Mouse (Mus musculus): Measurements from ENCODE around the gene BC030499. TPM values are rescaled to one million over a fixed set of nuclear protein-coding genes. Genes with fewer than 3 reads are reported as not detected.

Gene BC030499
- polyA plus RNA-seq (2014; fragmentation: Illumina TruSeq; extraction: RNeasy Lipid Tissue Mini Kit (QIAGEN cat#74804); ENCODE audit: low read depth, low replicate concordance), result 0.20 TPM

DNA sequence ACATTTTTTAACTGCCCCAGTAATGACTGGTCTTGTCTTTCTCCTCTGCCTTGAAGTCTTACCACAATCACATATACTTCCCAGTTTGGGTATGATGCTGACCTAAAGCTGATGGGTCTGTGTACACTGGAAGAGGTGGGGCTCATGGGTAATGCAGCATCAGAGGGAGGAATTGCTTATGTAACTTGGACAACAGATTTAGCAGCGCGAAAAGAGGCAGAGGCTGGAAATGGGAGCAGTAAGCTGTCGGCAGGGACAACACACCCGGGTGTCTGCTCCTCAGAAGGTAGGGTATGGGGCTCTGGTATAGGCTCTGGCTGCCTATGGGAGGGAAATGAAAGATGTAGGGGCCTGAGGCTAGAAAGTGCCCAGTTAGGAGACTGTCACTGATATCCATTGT lies at the start of gene BC030499:
Gene BC030499 (plus strand): TSS at position 188 of the 400 bp plus-strand sequence.

DNA sequence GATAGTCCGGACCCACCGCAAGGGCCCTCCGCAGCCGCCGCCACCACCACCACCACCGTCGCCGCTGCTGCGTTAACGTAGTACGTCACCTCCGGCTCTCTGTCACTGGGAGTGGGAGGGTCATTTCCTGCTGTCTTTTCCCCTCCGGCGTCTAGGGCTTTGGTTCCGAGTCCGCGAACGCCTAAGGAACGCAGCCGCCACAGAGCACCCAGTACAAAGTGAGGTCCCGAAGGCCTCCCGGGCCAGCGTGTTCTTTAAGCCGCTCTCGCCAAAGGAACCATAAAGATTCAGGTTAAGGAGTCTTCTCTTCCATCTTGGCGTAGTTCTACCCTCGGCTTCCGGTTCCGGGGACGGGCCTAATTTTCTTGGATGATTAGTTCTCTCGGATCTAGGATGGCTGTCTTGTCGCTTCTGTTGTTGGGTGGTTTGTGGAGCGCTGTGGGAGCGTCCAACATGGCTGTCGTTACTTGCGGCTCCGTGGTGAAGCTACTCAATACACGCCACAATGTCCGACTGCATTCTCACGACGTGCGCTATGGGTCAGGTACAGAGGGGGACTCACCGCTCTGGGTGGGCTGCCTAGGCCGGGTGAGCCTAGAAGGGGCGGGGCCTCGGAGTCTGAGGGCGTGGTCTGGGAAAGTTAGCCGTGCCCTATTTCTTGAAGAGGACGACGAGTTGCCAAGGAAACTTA lies 44.9 kb upstream of the BC030499 start, which contains the start of the genes Sdf2 and Supt6:
Gene Sdf2 (plus strand): TSS at position 120 of the 691 bp plus-strand sequence.
Gene Supt6 (minus strand): TSS at position 361 of the 691 bp plus-strand sequence.

DNA sequence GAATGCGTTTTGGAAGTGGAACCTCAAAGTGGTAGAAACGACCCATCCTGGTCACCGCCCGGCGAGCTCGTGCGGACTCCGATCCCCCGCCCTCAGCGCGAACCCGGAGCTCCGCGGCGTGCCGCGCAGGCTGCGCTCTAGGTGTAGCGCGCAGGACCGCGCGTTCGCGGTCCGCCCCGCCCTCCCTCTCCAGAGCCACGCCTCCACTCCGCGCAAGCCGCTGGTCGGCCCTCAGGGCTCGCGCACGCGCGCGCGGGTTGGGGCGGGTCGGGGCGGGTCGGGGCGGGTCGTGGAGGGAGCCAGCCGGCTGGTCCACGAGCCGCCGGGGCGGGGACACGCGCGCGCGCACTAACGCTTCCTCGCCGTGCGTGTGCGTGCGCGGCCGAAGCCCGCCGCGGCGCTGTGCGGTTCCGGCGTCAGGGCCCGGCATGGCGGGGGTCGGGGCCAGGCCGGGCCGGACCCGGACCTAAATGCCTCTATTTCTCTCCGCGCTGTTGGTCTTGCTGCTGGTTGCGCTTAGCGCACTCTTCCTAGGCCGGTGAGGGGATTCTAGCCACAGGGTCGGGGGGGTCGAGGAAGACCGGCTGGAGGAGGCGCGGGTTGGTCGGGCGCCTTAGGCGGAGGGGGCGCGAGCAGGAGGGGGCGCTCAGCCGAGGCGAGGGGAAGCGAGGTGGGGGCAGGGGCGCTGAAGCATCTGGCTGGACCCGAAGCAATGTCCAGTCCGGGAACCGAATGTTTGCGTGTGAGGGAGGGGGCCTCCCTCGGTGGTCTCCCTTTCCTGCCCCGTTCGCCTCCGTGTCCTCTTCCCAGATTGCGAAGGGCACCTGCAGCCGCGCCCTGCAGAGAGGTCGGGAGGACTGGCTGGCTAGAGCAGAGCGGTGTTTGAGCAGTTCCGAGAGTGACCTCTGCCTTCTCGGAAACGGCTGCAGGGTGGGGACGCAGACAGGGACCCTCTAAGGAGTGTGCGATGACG lies 29.0 kb upstream of the BC030499 start, which contains the start of gene 2610507B11Rik:
Gene 2610507B11Rik (plus strand): TSS at position 373 of the 973 bp plus-strand sequence.

DNA sequence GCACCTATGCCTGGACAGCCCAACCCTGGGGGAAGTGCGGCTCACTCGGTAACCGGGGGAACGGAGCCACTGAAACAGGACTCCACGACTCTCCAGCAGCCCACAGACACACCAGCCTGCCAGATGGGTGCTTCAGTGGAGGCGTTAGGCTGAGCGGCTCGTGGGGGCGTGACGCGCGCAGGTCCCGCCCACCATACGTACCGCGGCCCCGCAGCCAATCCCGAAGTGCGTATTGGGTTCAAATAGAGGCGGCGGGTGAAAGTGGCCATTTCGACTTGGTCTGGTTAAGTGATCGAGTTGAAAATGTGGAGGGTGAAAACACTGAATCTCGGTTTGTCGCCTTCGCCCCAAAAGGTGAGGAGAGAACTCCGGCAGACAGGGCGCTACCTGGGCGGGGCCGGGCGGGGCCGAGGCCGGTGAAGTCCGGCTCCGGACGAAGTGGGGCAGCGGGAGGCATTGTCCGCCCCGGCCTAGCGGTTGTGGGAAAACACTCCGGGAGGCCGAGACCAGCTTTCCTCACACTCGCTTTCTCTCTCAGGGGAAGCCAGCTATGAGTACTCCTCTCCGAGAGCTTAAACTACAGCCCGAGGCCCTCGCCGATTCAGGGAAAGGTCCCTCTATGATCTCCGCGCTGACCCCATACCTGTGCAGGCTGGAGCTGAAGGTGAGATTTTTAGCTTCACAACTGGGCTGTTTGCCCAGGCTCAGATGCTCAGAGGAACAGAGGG lies 10.9 kb downstream of the BC030499 start, which contains the start of gene Spag5:
Gene Spag5 (plus strand): TSS at position 173 of the 728 bp plus-strand sequence.

DNA sequence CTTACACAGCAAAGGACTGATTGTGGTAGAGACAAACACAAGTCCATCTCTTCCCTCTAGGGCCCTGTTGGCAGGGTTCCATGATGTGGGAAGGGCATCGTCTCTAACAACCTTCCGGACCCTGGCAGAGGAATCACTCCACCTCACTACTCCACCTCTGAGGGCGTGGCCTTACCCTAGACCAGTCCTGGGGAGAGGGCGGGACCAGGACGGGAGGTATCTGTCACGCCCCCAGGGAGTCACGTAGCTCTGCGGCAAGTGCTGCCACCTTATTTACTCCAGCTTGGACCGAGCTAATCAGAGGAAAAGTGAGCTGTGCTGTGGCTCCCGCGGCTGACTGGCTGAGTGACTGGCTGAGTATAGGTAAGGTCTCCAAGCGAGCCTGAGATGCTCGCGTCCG lies 32.2 kb downstream of the BC030499 start, which contains the start of gene Aldoc:
Gene Aldoc (plus strand): TSS at position 109 of the 400 bp plus-strand sequence.

DNA sequence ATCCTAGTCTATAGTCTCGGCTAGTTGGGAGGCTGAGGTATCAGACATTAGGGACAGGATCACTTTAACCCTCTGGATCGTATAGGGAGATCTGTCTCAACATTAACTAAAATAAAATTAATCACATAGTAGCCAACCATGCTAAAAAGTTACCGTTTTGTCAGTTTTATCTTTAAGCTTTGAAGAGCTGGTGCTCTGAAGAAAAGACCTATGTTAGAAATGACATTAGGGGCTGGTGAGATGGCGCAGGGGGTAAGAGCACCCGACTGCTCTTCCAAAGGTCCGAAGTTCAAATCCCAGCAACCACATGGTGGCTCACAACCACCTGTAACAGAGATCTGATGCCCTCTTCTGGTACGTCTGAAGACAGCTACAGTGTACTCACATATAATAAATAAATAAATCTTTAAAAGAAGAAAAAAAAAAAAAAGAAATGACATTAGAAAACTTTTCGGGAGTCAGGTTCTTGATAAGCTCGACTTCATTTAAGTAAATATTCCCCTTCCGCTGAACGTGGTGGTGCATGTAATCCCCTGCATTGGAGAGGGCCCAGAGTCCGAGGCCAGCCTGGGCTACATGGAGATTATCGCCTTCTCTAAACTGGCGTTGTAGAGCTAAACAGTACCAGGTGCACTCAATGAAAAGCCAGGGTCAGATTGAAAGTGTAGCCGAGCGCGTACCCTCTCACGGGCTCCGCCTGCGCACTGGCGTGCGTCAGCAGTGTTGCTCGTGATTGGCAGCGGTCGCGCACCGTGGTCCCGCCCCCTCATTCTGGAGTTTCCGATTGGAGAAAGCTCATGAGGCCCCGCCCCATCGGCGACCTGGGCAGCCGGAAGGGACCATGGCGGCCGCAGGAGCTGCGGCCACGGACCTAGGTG lies 37.2 kb downstream of the BC030499 start, which contains the start of gene Pigs:
Gene Pigs (plus strand): TSS at position 782 of the 878 bp plus-strand sequence.

DNA sequence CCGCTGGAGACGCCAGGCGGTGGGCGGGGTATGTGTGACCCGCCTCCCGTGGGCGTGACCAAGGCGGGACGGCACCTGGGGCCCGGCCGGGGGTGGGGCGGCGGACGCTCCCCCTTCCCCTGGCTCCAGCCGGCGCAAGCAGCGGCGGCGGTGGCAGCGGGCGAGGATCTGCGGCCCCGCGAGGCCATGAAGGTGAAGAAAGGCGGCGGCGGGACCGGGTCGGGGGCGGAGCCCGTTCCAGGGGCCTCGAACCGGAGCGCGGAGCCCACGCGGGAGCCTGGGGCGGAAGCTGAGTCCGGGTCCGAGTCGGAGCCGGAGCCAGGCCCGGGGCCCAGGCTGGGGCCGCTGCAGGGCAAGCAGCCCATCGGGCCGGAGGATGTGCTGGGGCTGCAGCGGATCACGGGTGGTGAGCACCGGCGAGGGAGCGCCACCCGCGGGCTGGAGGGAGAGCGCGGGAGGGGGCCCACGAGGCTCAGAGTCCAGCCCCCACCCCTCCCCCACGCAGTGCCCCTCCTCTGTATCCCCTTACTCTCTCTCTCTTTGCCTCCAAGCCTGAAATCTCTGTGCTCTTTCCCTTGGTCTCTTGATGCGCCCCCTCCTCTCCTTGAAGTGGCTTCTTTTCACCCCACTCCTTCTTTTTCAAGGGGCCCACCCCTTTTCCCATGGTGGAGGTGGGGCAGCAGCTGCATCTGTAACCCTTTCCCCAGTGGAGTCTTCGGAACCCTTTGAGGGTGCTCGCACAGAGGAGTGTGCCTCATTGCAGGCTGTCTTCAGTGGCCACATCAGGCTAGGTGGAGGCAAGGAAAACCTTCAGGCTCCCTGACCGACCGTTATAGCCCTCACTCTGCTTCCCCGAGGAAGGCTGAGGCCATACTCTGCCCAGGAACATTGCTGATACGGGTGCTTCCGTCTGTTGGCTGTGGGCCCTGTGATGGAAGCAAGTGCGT lies 53.0 kb downstream of the BC030499 start, which contains the start of gene Unc119:
Gene Unc119 (plus strand): TSS at position 102 of the 947 bp plus-strand sequence.

Other genes starting within 250 kb of the BC030499 start
- 5.8 TPM for gene Eral1, start 210.5 kb upstream of the BC030499 start, polyA plus RNA-seq (2014; fragmentation: Illumina TruSeq; extraction: RNeasy Lipid Tissue Mini Kit (QIAGEN cat#74804); ENCODE audit: low read depth, low replicate concordance)
- gene Fam222b, start 196.2 kb upstream of the BC030499 start, polyA plus RNA-seq (2014; fragmentation: Illumina TruSeq; extraction: RNeasy Lipid Tissue Mini Kit (QIAGEN cat#74804); ENCODE audit: low read depth, low replicate concordance), result 6.8 TPM
- gene Traf4, start 125.3 kb upstream of the BC030499 start, polyA plus RNA-seq (2014; fragmentation: Illumina TruSeq; extraction: RNeasy Lipid Tissue Mini Kit (QIAGEN cat#74804); ENCODE audit: low read depth, low replicate concordance), result 3.2 TPM
- gene Nek8, start 114.2 kb upstream of the BC030499 start, polyA plus RNA-seq (2014; fragmentation: Illumina TruSeq; extraction: RNeasy Lipid Tissue Mini Kit (QIAGEN cat#74804); ENCODE audit: low read depth, low replicate concordance), result 4.6 TPM
- 48.9 TPM for gene Tlcd1, start 114.1 kb upstream of the BC030499 start, polyA plus RNA-seq (2014; fragmentation: Illumina TruSeq; extraction: RNeasy Lipid Tissue Mini Kit (QIAGEN cat#74804); ENCODE audit: low read depth, low replicate concordance)
- gene Rpl23a, start 107.3 kb upstream of the BC030499 start, polyA plus RNA-seq (2014; fragmentation: Illumina TruSeq; extraction: RNeasy Lipid Tissue Mini Kit (QIAGEN cat#74804); ENCODE audit: low read depth, low replicate concordance), result 600 TPM
- 13.5 TPM for gene Rab34, start 102.4 kb upstream of the BC030499 start, polyA plus RNA-seq (2014; fragmentation: Illumina TruSeq; extraction: RNeasy Lipid Tissue Mini Kit (QIAGEN cat#74804); ENCODE audit: low read depth, low replicate concordance)
- 6.3 TPM for gene Proca1, start 97.4 kb upstream of the BC030499 start, polyA plus RNA-seq (2014; fragmentation: Illumina TruSeq; extraction: RNeasy Lipid Tissue Mini Kit (QIAGEN cat#74804); ENCODE audit: low read depth, low replicate concordance)
- gene Sdf2, start 45.1 kb upstream of the BC030499 start, polyA plus RNA-seq (2014; fragmentation: Illumina TruSeq; extraction: RNeasy Lipid Tissue Mini Kit (QIAGEN cat#74804); ENCODE audit: low read depth, low replicate concordance), result 39.1 TPM
- gene Supt6, start 44.9 kb upstream of the BC030499 start, polyA plus RNA-seq (2014; fragmentation: Illumina TruSeq; extraction: RNeasy Lipid Tissue Mini Kit (QIAGEN cat#74804); ENCODE audit: low read depth, low replicate concordance), result 12.9 TPM
- 96.7 TPM for gene 2610507B11Rik, start 29.1 kb upstream of the BC030499 start, polyA plus RNA-seq (2014; fragmentation: Illumina TruSeq; extraction: RNeasy Lipid Tissue Mini Kit (QIAGEN cat#74804); ENCODE audit: low read depth, low replicate concordance)
- gene Spag5, start 10.7 kb downstream of the BC030499 start, polyA plus RNA-seq (2014; fragmentation: Illumina TruSeq; extraction: RNeasy Lipid Tissue Mini Kit (QIAGEN cat#74804); ENCODE audit: low read depth, low replicate concordance), result 5.3 TPM
- 13.5 TPM for gene Aldoc, start 32.1 kb downstream of the BC030499 start, polyA plus RNA-seq (2014; fragmentation: Illumina TruSeq; extraction: RNeasy Lipid Tissue Mini Kit (QIAGEN cat#74804); ENCODE audit: low read depth, low replicate concordance)
- gene Pigs, start 37.6 kb downstream of the BC030499 start, polyA plus RNA-seq (2014; fragmentation: Illumina TruSeq; extraction: RNeasy Lipid Tissue Mini Kit (QIAGEN cat#74804); ENCODE audit: low read depth, low replicate concordance), result 2.7 TPM
- 0.49 TPM for gene Unc119, start 52.6 kb downstream of the BC030499 start, polyA plus RNA-seq (2014; fragmentation: Illumina TruSeq; extraction: RNeasy Lipid Tissue Mini Kit (QIAGEN cat#74804); ENCODE audit: low read depth, low replicate concordance)
- gene Foxn1, start 95.7 kb downstream of the BC030499 start, polyA plus RNA-seq (2014; fragmentation: Illumina TruSeq; extraction: RNeasy Lipid Tissue Mini Kit (QIAGEN cat#74804); ENCODE audit: low read depth, low replicate concordance), result not detected
- 7.2 TPM for gene Slc13a2, start 131.4 kb downstream of the BC030499 start, polyA plus RNA-seq (2014; fragmentation: Illumina TruSeq; extraction: RNeasy Lipid Tissue Mini Kit (QIAGEN cat#74804); ENCODE audit: low read depth, low replicate concordance)
- 1.6 TPM for gene Slc46a1, start 174.9 kb downstream of the BC030499 start, polyA plus RNA-seq (2014; fragmentation: Illumina TruSeq; extraction: RNeasy Lipid Tissue Mini Kit (QIAGEN cat#74804); ENCODE audit: low read depth, low replicate concordance)
- not detected for gene Sarm1, start 206.9 kb downstream of the BC030499 start, polyA plus RNA-seq (2014; fragmentation: Illumina TruSeq; extraction: RNeasy Lipid Tissue Mini Kit (QIAGEN cat#74804); ENCODE audit: low read depth, low replicate concordance)
- gene Vtn, start 208.2 kb downstream of the BC030499 start, polyA plus RNA-seq (2014; fragmentation: Illumina TruSeq; extraction: RNeasy Lipid Tissue Mini Kit (QIAGEN cat#74804); ENCODE audit: low read depth, low replicate concordance), result not detected
- not detected for gene Sebox, start 212.6 kb downstream of the BC030499 start, polyA plus RNA-seq (2014; fragmentation: Illumina TruSeq; extraction: RNeasy Lipid Tissue Mini Kit (QIAGEN cat#74804); ENCODE audit: low read depth, low replicate concordance)
- gene Tmem199, start 221.3 kb downstream of the BC030499 start, polyA plus RNA-seq (2014; fragmentation: Illumina TruSeq; extraction: RNeasy Lipid Tissue Mini Kit (QIAGEN cat#74804); ENCODE audit: low read depth, low replicate concordance), result 28.8 TPM
- 17.7 TPM for gene Poldip2, start 221.4 kb downstream of the BC030499 start, polyA plus RNA-seq (2014; fragmentation: Illumina TruSeq; extraction: RNeasy Lipid Tissue Mini Kit (QIAGEN cat#74804); ENCODE audit: low read depth, low replicate concordance)
- 25.3 TPM for gene Tnfaip1, start 245.5 kb downstream of the BC030499 start, polyA plus RNA-seq (2014; fragmentation: Illumina TruSeq; extraction: RNeasy Lipid Tissue Mini Kit (QIAGEN cat#74804); ENCODE audit: low read depth, low replicate concordance)
- gene Ift20, start 245.5 kb downstream of the BC030499 start, polyA plus RNA-seq (2014; fragmentation: Illumina TruSeq; extraction: RNeasy Lipid Tissue Mini Kit (QIAGEN cat#74804); ENCODE audit: low read depth, low replicate concordance), result 26.0 TPM